Mouse (Mus musculus) embryonic facial prominence, embryonic 10.5 days (tissue): ENCODE measurements around the gene Lrrc40. TPM values are rescaled to one million over a fixed set of nuclear protein-coding genes. Genes with fewer than 3 reads are reported as not detected.
"Not testable (repeated sequence)": the region's sequence is repeated elsewhere in the genome, so short reads cannot be mapped to it uniquely, and the experiment has no call there.

Experiments
- DNase-seq: peaks from one replicate; pipeline ENCODE4 v3.0.0-alpha.2; 2017; ENCODE audit warnings: low spot score
- H3K27ac ChIP-seq: fragments of 300-500 bp; sonication (generic); replicated peaks from 2 replicates; pipeline ENCODE4 v1.5.1; 2016; ENCODE audit warnings: mild to moderate bottlenecking
- H3K27me3 ChIP-seq: fragments of 300-500 bp; sonication (generic); replicated peaks from 2 replicates; pipeline ENCODE4 v1.6.1; 2016; ENCODE audit warnings: low read depth, mild to moderate bottlenecking; ENCODE audit not compliant: poor library complexity, severe bottlenecking
- H3K36me3 ChIP-seq: fragments of 300-500 bp; sonication (generic); replicated peaks from 2 replicates; pipeline ENCODE4 v1.6.1; 2016; ENCODE audit warnings: mild to moderate bottlenecking, moderate library complexity
- H3K4me1 ChIP-seq: fragments of 300-500 bp; sonication (generic); 2 replicates; pipeline ENCODE4 v1.6.1; 2016
- H3K4me3 ChIP-seq: fragments of 300-500 bp; sonication (generic); 2 replicates; pipeline ENCODE4 v1.5.1; 2016; ENCODE audit warnings: mild to moderate bottlenecking, moderate library complexity
- H3K9me3 ChIP-seq: fragments of 300-500 bp; sonication (generic); 2 replicates; pipeline ENCODE4 v1.6.1; 2016; ENCODE audit warnings: mild to moderate bottlenecking
- WGBS: fragments of 180-500 bp; shearing (Covaris S2); methylation state at CpG from one replicate; pipeline ENCODE4 v1.1.7; 2016; 5-methylcytosine and 5-hydroxymethylcytosine counted together
- polyA plus RNA-seq: library from polyadenylated mRNA; unstranded; fragments of >200 nt; fragmentation: Nextera tagmentation; extraction: Ambion mirVana; gene quantifications from 2 replicates; pipeline ENCODE4 v1.2.1, GENCODE M21; 2016

Gene Lrrc40
- polyA plus RNA-seq, 1 experiment from 2014 or later = 82.4 TPM

DNA sequence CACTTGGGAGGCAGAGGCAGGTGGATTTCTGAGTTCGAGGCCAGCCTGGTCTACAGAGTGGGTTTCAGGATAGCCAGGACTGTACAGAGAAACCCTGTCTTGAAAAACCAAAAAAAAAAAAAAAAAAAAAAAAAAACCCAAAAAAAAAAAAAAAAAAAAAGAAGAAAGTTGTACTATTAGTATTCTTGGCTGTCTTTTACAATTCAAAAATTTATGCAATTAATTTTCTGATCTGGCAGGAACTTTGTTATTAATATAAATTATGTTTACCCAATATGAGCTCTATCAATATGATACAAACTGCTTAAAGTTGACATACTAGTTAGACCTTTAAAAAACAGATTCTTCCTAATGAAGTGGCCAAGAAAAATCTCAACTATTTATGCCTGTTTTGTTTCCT is 66.1 kb downstream of the Lrrc40 start:
- H3K27me3 ChIP-seq, H3K4me1 ChIP-seq, H3K4me3 ChIP-seq, H3K27ac ChIP-seq, DNase-seq, H3K9me3 ChIP-seq, H3K36me3 ChIP-seq: not testable (repeated sequence)
- WGBS = 66% methylated on average over 1 of the region's 1 CpGs

- DNase-seq = no peak
- no peak overlapping the region for H3K27ac ChIP-seq
- 74% methylated on average over 2 of the region's 2 CpGs for WGBS
- no peaks in the 10 kb centered on the region for H3K27me3 ChIP-seq
- no peak overlapping the region for H3K4me3 ChIP-seq
- H3K9me3 ChIP-seq = no peaks in the 10 kb centered on the region
- no peaks in the 10 kb centered on the region for H3K36me3 ChIP-seq
- 0 out of 2 replicates have a peak, but pooled peaks cover 6% of the 10 kb centered on the region for H3K4me1 ChIP-seq
Observed at GRCm38 (mm10) chr3:158103467-158103866, 67.0 kb downstream of the Lrrc40 start.

DNA sequence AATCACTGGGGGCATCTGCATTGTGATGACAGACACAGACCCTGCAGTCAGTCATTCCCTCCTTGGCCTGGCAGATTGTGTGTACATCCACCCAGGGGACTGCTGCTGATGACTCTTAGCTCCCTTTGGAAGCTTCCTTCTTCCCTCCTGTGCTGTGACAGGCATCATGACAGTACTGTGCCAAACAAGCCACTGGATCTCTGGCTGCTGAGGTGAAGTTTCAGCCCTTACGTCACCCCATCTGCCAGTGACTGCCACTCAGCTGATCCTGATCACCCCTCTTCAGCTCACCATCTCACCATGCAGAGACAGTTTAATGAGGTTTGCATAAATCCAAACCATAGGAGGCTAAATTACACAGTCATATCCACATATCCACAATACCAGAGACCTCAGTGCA is 68.8 kb downstream of the Lrrc40 start:
- Histone ChIP-seq H3K4me1 (0 out of 2 replicates have a peak, but pooled peaks cover 6% of the 10 kb centered on the region), H3K36me3 (no peaks in the 10 kb centered on the region), H3K4me3 (no peak overlapping the region), H3K27me3 (no peaks in the 10 kb centered on the region), H3K9me3 (no peaks in the 10 kb centered on the region), H3K27ac (no peak overlapping the region)
- 83% methylated on average over 1 of the region's 1 CpGs for WGBS
- no peak for DNase-seq

Other genes starting within 250 kb of the Lrrc40 start
- gene Cth, start 111.6 kb upstream of the Lrrc40 start, polyA plus RNA-seq = 26.1 and 26.9 TPM in 2 replicates
- gene Ankrd13c, start 89.4 kb upstream of the Lrrc40 start, polyA plus RNA-seq = 19.1 and 19.7 TPM in 2 replicates
- 335 and 359 TPM in 2 replicates for gene Srsf11, start within 50 bp of the Lrrc40 start, polyA plus RNA-seq